Mouse (Mus musculus): Measurements from ENCODE around the gene Dgke. TPM values are rescaled to one million over a fixed set of nuclear protein-coding genes. Genes with fewer than 3 reads are reported as not detected.
"Not testable (repeated sequence)": the region's sequence is repeated elsewhere in the genome, so short reads cannot be mapped to it uniquely, and the experiment has no call there.

Gene Dgke
- polyA plus RNA-seq, 1 experiment from 2014 or later = 2.3 TPM

DNA sequence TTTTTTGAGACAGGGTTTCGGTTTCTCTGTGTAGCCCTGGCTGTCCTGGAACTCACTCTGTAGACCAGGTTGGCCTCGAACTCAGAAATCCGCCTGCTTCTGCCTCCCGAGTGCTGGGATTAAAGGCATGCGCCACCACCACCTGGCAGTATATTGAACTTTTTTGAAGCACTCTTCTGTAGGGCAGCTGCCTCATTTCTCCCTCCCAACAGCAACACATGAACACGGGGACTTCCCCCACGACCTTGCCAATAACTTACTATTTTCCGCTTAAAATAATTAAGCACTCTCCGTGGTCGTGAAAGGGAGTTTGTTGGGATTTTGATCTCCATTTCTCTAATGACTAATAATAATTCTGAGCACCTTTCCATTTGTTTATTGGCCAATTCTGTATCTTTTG, 30.6 kb upstream of the Dgke start:
- not testable (repeated sequence) for H3K4me1 ChIP-seq (ENCODE audit: control insufficient read depth, insufficient read depth, low read length); H3K27ac ChIP-seq (ENCODE audit: low read length); H3K36me3 ChIP-seq (ENCODE audit: control insufficient read depth, insufficient read depth, low read length); H3K4me2 ChIP-seq (ENCODE audit: low read depth, low read length); H3K27me3 ChIP-seq (replicated peaks; ENCODE audit: control insufficient read depth, insufficient read depth, low read length); ATAC-seq; H3K9ac ChIP-seq (ENCODE audit: low read depth, low read length); H3K4me3 ChIP-seq (ENCODE audit: low read length); H3K9me3 ChIP-seq (ENCODE audit: control insufficient read depth, low read length)
- WGBS = 92% methylated on average over 10 of the region's 10 CpGs

DNA sequence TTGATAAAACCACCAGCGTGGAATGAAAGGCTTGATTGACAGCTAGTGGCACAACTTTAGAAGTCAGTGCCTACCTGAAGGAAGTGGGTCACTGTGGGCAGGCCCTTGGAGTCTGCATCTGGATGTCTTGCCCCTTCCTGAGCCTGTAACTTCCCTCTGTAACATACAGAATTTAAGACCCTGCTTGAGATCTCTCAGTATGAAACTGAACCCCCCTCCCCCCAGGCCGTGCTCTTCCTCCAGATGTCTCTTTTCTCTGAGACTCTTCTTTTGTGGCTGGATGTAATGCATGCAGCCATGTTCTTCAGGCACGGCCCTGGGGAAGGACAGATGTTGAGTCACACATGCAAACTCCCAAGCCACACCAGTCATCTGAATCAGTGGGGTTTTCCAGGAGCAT, 28.7 kb upstream of the Dgke start:
- 66% methylated on average over 3 of the region's 3 CpGs for WGBS
- Histone ChIP-seq H3K9ac (ENCODE audit: low read depth, low read length) (no peak overlapping the region), H3K27me3 (replicated peaks; ENCODE audit: control insufficient read depth, insufficient read depth, low read length) (no peaks in the 10 kb centered on the region), H3K4me1 (ENCODE audit: control insufficient read depth, insufficient read depth, low read length) (no peaks in the 10 kb centered on the region), H3K9me3 (ENCODE audit: control insufficient read depth, low read length) (no peaks in the 10 kb centered on the region), H3K27ac (ENCODE audit: low read length) (no peak overlapping the region), H3K36me3 (ENCODE audit: control insufficient read depth, insufficient read depth, low read length) (no peaks in the 10 kb centered on the region), H3K4me3 (ENCODE audit: low read length) (no peak overlapping the region), H3K4me2 (ENCODE audit: low read depth, low read length) (no peak overlapping the region)
- ATAC-seq = no peak

DNA sequence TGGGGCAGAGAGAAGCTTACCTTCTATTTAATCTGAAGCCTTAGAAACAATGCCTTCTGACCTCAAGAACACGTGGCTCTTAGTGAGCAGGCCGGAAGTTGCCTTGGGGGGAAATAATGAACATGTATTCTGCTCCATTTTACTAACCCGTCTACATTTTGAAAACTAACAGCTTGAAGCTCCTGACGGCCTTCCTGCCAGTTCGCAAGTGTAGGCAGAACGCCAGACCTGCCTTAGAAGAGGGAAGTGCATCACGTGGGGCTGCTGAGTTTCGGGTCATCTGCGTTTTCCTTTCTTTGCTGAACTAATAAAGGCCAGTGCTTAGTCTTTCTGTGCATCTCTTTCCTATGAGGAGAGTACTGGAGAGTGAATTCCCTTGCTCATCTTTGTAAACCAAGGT, 26.1 kb upstream of the Dgke start:
- H3K27me3 ChIP-seq (replicated peaks; ENCODE audit: control insufficient read depth, insufficient read depth, low read length) = no peaks in the 10 kb centered on the region
- H3K4me3 ChIP-seq (ENCODE audit: low read length) = no peak overlapping the region
- H3K9me3 ChIP-seq (ENCODE audit: control insufficient read depth, low read length) = peaks cover 4% of the 10 kb centered on the region; the same call in 1 of the 2 replicates
- 44% methylated on average over 9 of the region's 9 CpGs for WGBS
- H3K36me3 ChIP-seq (ENCODE audit: control insufficient read depth, insufficient read depth, low read length) = no peaks in the 10 kb centered on the region
- no peaks in the 10 kb centered on the region for H3K4me1 ChIP-seq (ENCODE audit: control insufficient read depth, insufficient read depth, low read length)
- no peak overlapping the region for H3K9ac ChIP-seq (ENCODE audit: low read depth, low read length)
- no peak for ATAC-seq
- H3K27ac ChIP-seq (ENCODE audit: low read length) = no peak overlapping the region
- H3K4me2 ChIP-seq (ENCODE audit: low read depth, low read length) = no peak overlapping the region

DNA sequence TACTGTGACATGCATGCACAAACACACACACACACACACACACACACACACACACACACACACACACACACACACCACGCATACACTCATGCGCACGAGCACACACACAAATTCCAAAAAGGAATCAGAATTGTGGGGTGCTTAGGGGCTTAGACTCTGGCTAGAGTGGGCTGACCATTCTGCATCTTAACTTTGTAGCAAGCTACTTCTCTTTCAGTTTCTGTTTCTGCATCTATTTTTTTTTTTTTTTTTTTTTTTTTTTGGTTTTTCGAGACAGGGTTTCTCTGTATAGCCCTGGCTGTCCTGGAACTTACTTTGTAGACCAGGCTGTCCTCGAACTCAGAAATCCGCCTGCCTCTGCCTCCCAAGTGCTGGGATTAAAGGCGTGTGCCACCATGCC, 23.7 kb upstream of the Dgke start:
- ATAC-seq; H3K27me3 ChIP-seq (replicated peaks; ENCODE audit: control insufficient read depth, insufficient read depth, low read length); H3K4me2 ChIP-seq (ENCODE audit: low read depth, low read length); H3K4me3 ChIP-seq (ENCODE audit: low read length); H3K9ac ChIP-seq (ENCODE audit: low read depth, low read length); H3K36me3 ChIP-seq (ENCODE audit: control insufficient read depth, insufficient read depth, low read length); H3K9me3 ChIP-seq (ENCODE audit: control insufficient read depth, low read length); H3K27ac ChIP-seq (ENCODE audit: low read length); H3K4me1 ChIP-seq (ENCODE audit: control insufficient read depth, insufficient read depth, low read length): not testable (repeated sequence)
- 97% methylated on average over 6 of the region's 7 CpGs for WGBS

DNA sequence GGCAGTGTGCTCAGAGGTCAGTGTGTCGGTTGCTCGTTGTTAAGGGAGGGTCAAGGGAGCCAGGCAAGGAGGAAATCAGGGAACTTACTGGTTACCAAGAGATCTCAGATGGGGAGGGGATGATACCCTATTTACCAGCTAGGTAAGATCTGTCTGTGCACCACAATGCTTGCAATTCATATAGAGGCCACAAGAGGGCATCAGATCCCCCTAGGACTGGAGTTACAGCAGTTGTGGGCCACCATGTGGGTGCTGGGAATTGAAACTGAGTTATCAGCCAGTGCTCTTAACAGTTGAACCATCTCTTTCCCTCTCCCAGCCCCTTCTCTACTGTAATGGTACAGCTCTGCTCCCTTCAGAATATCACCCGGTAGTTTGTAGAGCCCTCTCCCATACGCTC, 22.1 kb upstream of the Dgke start:
- Histone ChIP-seq H3K36me3 (ENCODE audit: control insufficient read depth, insufficient read depth, low read length) (no peaks in the 10 kb centered on the region), H3K9me3 (ENCODE audit: control insufficient read depth, low read length) (peaks cover 4% of the 10 kb centered on the region; the same call in 1 of the 2 replicates), H3K9ac (ENCODE audit: low read depth, low read length) (no peak overlapping the region), H3K27ac (ENCODE audit: low read length) (no peak overlapping the region), H3K4me3 (ENCODE audit: low read length) (no peak overlapping the region), H3K4me1 (ENCODE audit: control insufficient read depth, insufficient read depth, low read length) (no peaks in the 10 kb centered on the region), H3K27me3 (replicated peaks; ENCODE audit: control insufficient read depth, insufficient read depth, low read length) (no peaks in the 10 kb centered on the region), H3K4me2 (ENCODE audit: low read depth, low read length) (no peak overlapping the region)
- WGBS = 90% methylated on average over 4 of the region's 4 CpGs
- ATAC-seq = no peak

DNA sequence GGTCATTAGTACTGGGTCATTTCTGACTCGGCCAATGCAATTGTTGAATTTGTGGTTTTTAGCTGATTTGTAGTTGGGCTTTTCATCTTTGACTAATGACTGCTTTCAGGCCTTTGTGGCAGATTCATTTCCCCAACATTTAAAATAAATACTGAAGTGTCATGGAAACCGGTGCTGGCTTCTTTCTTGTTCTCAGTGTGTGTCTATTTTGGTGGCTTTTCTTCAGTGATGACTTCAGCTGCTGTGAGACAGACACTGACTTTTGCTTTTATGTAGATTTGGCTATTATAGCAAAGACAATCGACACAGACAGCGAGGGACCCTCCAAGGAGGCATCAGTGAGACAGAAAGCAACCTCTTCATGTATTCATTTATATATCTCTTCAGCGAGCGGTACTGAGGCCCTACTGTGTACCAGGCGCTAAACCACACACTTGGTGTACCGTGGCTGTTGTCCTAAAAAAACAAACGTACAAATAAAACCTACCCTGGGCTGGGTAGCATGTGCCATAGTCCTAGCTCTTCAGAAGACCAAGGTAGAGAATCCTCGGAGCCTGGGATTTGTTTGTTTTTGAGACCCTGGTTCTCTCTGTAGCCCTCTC, 19.7 kb upstream of the Dgke start:
- Histone ChIP-seq H3K27me3 (replicated peaks; ENCODE audit: control insufficient read depth, insufficient read depth, low read length) (no peaks in the 10 kb centered on the region), H3K4me3 (ENCODE audit: low read length) (no peak overlapping the region), H3K27ac (ENCODE audit: low read length) (no peak overlapping the region), H3K4me1 (ENCODE audit: control insufficient read depth, insufficient read depth, low read length) (no peaks in the 10 kb centered on the region), H3K4me2 (ENCODE audit: low read depth, low read length) (no peak overlapping the region), H3K9me3 (ENCODE audit: control insufficient read depth, low read length) (peaks cover 4% of the 10 kb centered on the region; the same call in 1 of the 2 replicates), H3K36me3 (ENCODE audit: control insufficient read depth, insufficient read depth, low read length) (no peaks in the 10 kb centered on the region), H3K9ac (ENCODE audit: low read depth, low read length) (no peak overlapping the region)
- ATAC-seq = no peak
- WGBS = 74% methylated on average over 10 of the region's 10 CpGs

DNA sequence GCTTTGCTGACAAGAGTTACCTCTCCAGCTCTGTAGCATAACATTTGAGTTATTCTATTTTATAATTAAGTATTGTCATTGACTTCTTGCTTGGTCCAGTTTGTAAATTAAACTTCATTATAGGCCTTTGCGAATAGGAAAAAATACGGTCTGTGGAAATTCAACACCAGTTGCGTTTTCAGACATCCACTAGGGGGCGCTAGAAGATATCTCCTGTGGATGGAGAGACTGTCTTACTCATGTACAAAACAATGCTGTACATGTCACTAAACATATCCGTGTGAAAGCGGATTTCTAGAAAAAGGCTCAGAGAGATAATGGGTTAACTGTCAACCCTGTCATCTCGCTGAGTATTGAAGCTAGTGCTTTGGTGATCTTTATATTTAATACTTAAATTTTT, 18.0 kb upstream of the Dgke start:
- no peak for ATAC-seq

DNA sequence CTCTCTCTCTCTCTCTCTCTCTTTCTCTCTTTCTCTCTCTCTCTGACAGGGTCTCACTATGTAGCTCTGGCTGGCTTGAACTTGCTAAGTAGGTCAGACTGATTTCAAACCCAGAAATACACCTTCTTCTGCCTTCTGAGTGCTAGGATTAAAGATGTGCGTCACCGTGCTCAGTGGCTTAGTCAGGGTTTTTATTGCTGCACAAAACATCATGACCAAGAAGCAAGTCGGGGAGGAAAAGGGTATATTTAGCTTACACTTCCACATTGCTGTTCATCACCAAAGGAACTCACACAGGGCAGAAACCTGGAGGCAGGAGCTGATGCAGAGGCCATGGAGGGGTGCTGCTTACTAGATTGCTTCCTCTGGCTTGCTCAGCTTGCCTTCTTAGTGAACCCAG, 16.0 kb upstream of the Dgke start:
- H3K9ac ChIP-seq (ENCODE audit: low read depth, low read length); H3K27ac ChIP-seq (ENCODE audit: low read length); H3K4me3 ChIP-seq (ENCODE audit: low read length); H3K36me3 ChIP-seq (ENCODE audit: control insufficient read depth, insufficient read depth, low read length); H3K27me3 ChIP-seq (replicated peaks; ENCODE audit: control insufficient read depth, insufficient read depth, low read length); H3K4me2 ChIP-seq (ENCODE audit: low read depth, low read length); H3K9me3 ChIP-seq (ENCODE audit: control insufficient read depth, low read length); ATAC-seq; H3K4me1 ChIP-seq (ENCODE audit: control insufficient read depth, insufficient read depth, low read length): not testable (repeated sequence)
- 83% methylated on average over 3 of the region's 3 CpGs for WGBS

More for the DNA sequence above, 18.0 kb upstream of the Dgke start:
- Histone ChIP-seq H3K4me3 (ENCODE audit: low read length) (no peak overlapping the region), H3K9ac (ENCODE audit: low read depth, low read length) (no peak overlapping the region), H3K36me3 (ENCODE audit: control insufficient read depth, insufficient read depth, low read length) (no peaks in the 10 kb centered on the region), H3K4me2 (ENCODE audit: low read depth, low read length) (no peak overlapping the region), H3K27me3 (replicated peaks; ENCODE audit: control insufficient read depth, insufficient read depth, low read length) (no peaks in the 10 kb centered on the region), H3K4me1 (ENCODE audit: control insufficient read depth, insufficient read depth, low read length) (no peaks in the 10 kb centered on the region), H3K9me3 (ENCODE audit: control insufficient read depth, low read length) (peaks cover 4% of the 10 kb centered on the region; the same call in 1 of the 2 replicates), H3K27ac (ENCODE audit: low read length) (no peak overlapping the region)
- WGBS = 53% methylated on average over 7 of the region's 7 CpGs

DNA sequence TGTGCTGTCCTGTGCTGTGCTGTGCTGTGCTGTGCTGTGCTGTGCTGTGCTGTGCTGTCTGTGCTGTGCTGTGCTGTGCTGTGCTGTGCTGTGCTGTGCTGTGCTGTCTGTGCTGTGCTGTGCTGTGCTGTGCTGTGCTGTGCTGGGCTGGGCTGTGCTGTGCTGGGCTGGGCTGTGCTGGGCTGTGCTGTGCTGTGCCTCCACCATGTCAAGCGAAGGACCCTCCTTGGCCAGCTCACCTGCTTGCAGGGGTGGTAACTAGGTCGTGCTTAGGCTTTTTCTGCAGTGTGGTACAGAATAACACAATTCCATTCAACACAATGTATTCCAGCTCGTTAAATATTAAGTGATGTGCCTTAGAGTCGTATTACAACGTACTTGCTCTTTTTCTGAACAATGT, 15.3 kb upstream of the Dgke start:
- not testable (repeated sequence) for H3K4me2 ChIP-seq (ENCODE audit: low read depth, low read length); H3K9ac ChIP-seq (ENCODE audit: low read depth, low read length); H3K4me1 ChIP-seq (ENCODE audit: control insufficient read depth, insufficient read depth, low read length); H3K4me3 ChIP-seq (ENCODE audit: low read length); ATAC-seq; H3K36me3 ChIP-seq (ENCODE audit: control insufficient read depth, insufficient read depth, low read length); H3K9me3 ChIP-seq (ENCODE audit: control insufficient read depth, low read length); H3K27ac ChIP-seq (ENCODE audit: low read length); H3K27me3 ChIP-seq (replicated peaks; ENCODE audit: control insufficient read depth, insufficient read depth, low read length)
- WGBS = 66% methylated on average over 5 of the region's 5 CpGs

DNA sequence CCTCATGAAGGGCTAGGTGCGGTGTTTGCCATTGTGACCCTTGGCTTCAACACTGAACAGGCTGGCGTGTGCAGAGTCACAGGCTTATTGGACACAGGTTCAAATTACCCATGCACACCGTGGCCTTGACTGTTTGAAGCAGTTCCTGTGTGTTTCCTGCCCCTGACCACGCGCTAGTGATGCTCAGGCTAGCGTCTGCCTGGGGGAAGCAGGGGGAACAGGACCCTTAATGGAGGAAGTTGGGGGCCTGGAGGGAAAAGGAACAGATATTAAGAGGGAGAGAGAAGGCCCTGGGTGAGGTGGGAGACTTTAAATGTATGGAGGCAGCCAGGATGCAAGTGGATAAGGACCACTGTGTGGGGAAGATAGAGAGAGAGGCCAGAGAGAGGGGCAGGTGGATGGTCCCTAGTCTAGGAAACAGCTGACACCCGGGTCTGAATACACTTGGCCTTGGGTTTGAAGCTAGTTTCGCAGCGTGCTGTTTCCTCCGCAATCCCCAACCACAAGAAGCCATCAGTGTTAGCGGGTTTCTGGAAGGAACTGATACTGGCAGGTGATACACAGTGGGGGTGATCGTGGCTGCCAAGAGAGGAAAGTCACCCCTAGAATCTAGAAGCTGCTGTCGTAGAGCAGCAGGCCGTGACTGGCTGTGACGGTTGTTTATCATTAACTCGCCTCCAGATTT, 12.5 kb upstream of the Dgke start:
- H3K36me3 ChIP-seq (ENCODE audit: control insufficient read depth, insufficient read depth, low read length) = no peaks in the 10 kb centered on the region
- 80% methylated on average over 16 of the region's 16 CpGs for WGBS
- H3K9me3 ChIP-seq (ENCODE audit: control insufficient read depth, low read length) = no peaks in the 10 kb centered on the region
- no peak overlapping the region for H3K4me3 ChIP-seq (ENCODE audit: low read length)
- H3K27me3 ChIP-seq (replicated peaks; ENCODE audit: control insufficient read depth, insufficient read depth, low read length) = no peaks in the 10 kb centered on the region
- H3K4me2 ChIP-seq (ENCODE audit: low read depth, low read length) = no peak overlapping the region
- H3K27ac ChIP-seq (ENCODE audit: low read length) = no peak overlapping the region
- H3K4me1 ChIP-seq (ENCODE audit: control insufficient read depth, insufficient read depth, low read length) = no peaks in the 10 kb centered on the region
- H3K9ac ChIP-seq (ENCODE audit: low read depth, low read length) = no peak overlapping the region
- no peak for ATAC-seq
